Mouse (Mus musculus): ENCODE data around the gene Agbl4. TPM values are rescaled to one million over a fixed set of nuclear protein-coding genes. Genes with fewer than 3 reads are reported as not detected.

The Agbl4 gene
- total RNA-seq, 2 experiments from 2014 or later = 0.28 to 0.34 TPM

DNA sequence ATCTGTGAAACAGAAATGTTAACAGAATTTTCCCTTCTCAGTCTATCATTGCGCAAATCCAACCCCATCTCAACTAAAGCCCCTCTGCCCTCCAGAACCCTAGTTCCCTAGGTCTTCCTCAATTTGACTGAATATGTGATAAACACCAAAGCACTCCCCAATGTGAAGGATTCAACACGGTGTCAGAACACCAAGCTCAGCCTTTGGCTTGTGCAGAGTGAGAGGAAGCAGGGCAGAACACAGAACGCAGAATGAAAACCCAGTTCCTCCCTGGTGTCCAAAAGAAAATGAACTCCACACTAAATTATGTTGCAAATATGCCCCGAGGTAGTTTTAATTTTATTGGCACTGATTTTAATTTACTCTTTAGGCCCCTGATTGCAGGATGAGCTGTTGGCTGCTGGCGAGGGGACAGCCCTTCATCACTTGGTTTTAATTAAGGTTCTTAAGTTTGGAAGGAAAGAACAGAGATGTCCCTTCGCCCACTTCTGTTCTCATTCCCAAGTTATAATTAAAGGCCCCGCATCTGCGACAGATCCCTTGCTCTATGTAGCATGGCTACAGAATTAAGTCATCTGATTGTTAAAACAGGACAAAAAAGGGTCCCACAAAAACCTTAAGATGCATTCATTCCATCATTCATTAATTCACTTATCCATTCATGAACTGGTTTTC is 1210.5 kb downstream of the Agbl4 start:
- DNase-seq (ENCODE audit: low spot score) = no peak
- intact Hi-C loops (cut with DNase I) = no loop called here

- intact Hi-C loops (cut with DNase I) = loop anchor here (10.0 kb wide), 1 partner anchor 1567 kb away; no protein-coding TSS in a partner anchor
Observed at GRCm38 (mm10) chr4:111621865-111622264, 1224.4 kb downstream of the Agbl4 start.

GRCm38 (mm10) chr4:111624914-111625313 is 1227.5 kb downstream of the Agbl4 start:
- DNase-seq (ENCODE audit: low spot score) = peak; percentile 31

More at GRCm38 (mm10) chr4:111621865-111622264, 1224.4 kb downstream of the Agbl4 start:
- DNase-seq (ENCODE audit: low spot score) = no peak

GRCm38 (mm10) chr4:111626118-111626830 is 1228.8 kb downstream of the Agbl4 start:
- intact Hi-C loops (cut with DNase I) = loop anchor here (1.0 to 10.0 kb wide), 3 partner anchors 130 to 1571 kb away; no protein-coding TSS in a partner anchor
- DNase-seq (ENCODE audit: low spot score) = peak; percentile 28

More at GRCm38 (mm10) chr4:111624914-111625313, 1227.5 kb downstream of the Agbl4 start:
- intact Hi-C loops (cut with DNase I) = loop anchor here (10.0 kb wide), 1 partner anchor 1570 kb away; no protein-coding TSS in a partner anchor

DNA sequence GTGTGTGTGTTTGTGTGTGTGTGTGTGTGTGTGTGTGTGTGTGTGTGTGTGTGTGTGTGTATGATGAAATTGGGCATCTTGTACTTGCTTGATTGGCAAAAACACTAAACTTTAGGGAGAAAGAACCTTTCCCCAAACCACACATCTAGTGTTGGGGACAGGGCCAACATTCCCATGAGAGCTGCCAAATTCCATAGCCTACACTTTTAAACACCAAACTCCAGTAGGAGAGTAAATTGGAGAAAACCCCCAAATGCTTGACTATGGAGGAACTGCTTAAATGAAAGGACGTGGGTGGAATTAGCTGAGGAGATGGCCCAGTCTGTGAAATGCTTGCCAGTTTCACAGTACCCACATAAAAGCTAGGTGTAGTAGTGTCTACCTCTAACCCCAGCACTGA is 1235.2 kb downstream of the Agbl4 start:
- intact Hi-C loops (cut with DNase I) = no loop called here
- no peak for DNase-seq (ENCODE audit: low spot score)

- DNase-seq (ENCODE audit: low spot score) = no peak
- intact Hi-C loops (cut with DNase I) = no loop called here
Observed at GRCm38 (mm10) chr4:111635538-111636124, 1238.2 kb downstream of the Agbl4 start.

- DNase-seq (ENCODE audit: low spot score) = no peak
- intact Hi-C loops (cut with DNase I) = no loop called here
Observed at GRCm38 (mm10) chr4:111638948-111639708, 1241.7 kb downstream of the Agbl4 start.

GRCm38 (mm10) chr4:111645117-111645830 is 1247.8 kb downstream of the Agbl4 start:
- intact Hi-C loops (cut with DNase I) = no loop called here
- no peak for DNase-seq (ENCODE audit: low spot score)

DNA sequence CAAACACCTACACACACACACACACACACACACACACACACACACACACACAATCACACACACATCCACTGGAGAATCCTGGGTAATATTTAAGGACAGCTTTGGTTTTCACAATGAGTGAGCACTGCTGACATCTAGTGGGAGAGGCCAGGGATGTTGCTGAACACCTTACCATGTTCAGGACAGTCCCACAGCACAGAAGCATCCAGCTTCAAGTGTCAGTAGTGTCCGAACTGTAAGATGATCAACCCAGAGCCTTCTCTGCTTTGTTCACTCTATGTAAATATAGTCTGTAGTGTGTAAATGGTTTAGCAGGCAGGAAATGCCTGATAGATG is 1248.3 kb downstream of the Agbl4 start:
- intact Hi-C loops (cut with DNase I) = no loop called here
- no peak for DNase-seq (ENCODE audit: low spot score)

GRCm38 (mm10) chr4:111653451-111653850 is 1256.0 kb downstream of the Agbl4 start:
- intact Hi-C loops (cut with DNase I) = no loop called here
- DNase-seq (ENCODE audit: low spot score) = no peak

- intact Hi-C loops (cut with DNase I) = no loop called here
- DNase-seq (ENCODE audit: low spot score) = no peak
Observed at GRCm38 (mm10) chr4:111663730-111664129, 1266.3 kb downstream of the Agbl4 start.

GRCm38 (mm10) chr4:111664146-111664545 is 1266.7 kb downstream of the Agbl4 start:
- intact Hi-C loops (cut with DNase I) = no loop called here
- no peak for DNase-seq (ENCODE audit: low spot score)

DNA sequence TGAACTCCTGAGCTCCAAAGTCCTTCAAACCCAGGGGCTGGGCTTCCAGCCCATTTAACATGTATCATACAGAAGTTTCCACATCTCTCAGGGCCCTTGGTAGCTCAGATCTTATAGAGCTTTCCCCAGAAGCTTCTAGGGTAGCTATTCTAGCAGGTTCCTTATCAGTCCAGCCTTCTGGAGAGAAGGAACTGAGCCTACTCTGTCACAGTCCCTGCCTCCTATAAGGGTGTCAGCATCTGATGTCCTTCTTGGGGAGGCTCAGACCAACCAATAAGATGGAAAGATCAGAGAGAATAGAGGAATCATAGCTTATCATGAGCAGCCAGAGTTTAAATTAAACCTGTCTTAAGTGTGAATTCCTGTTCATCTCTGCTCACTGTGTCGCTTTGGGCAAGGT is 1269.3 kb downstream of the Agbl4 start:
- intact Hi-C loops (cut with DNase I) = no loop called here
- no peak for DNase-seq (ENCODE audit: low spot score)

GRCm38 (mm10) chr4:111669369-111669768 is 1271.9 kb downstream of the Agbl4 start:
- DNase-seq (ENCODE audit: low spot score) = no peak
- intact Hi-C loops (cut with DNase I) = no loop called here

DNA sequence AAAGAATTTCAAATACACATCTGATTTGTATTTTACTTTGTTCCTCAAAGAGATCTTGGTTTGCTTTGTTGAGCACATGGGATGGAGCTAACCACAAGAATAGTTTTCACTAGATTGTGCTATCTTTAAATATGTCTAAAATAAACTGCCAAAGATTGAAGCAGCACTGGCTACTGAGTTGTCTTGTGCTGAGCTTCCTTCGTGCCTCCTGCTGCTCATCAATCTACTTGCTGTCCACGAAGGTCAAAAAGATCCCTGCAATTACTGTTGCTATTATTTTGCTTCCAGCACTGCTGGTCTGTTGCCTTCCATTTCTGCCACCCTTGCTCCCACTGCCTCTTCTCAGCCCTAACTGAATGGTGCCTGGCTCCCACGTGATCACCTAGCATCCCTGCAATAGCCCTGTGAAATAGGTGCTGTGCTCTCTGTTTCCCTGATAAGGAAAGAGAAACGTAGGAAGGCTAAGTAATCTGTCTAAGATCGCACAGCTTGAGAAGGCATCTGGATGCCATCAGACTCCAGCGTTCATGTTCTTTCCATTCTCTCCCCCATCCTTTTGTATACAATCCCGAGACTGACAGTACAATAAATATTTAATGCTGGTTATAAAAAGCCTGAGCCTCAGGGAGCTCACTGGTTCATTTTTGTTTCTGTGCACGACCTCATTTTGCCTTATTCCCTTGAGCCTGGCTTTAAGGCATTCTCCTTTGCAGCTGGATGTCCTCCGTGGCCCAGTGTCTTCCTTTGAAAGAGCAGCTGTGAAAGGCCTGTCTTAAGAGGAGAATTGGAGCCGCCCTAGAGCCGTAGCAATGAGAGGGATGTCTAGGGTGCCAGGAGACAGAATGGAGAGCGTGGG is 1273.3 kb downstream of the Agbl4 start:
- intact Hi-C loops (cut with DNase I) = no loop called here
- no peak for DNase-seq (ENCODE audit: low spot score)

- no peak for DNase-seq (ENCODE audit: low spot score)
- intact Hi-C loops (cut with DNase I) = no loop called here
Observed at GRCm38 (mm10) chr4:111671440-111671839, 1274.0 kb downstream of the Agbl4 start.

DNA sequence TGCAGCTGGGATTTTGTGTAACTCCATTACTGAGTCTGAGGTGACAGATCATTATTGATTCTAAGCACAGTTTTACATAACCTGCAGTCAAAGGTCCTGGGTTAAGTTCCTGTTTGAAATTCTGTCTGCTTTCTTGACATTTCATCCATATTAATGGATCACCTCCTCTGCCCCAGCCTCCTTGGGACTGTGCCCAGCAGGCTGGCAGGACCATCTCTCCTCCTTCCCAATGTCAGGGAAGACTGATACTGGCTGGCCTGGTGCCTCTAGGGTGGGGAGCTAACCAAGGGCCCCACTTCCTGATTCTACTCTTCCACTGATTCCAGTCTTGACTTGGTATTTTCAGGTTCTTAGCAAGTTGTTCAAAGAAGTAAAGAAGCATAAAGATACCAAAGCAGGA is 1276.4 kb downstream of the Agbl4 start:
- intact Hi-C loops (cut with DNase I) = no loop called here
- DNase-seq (ENCODE audit: low spot score) = no peak

DNA sequence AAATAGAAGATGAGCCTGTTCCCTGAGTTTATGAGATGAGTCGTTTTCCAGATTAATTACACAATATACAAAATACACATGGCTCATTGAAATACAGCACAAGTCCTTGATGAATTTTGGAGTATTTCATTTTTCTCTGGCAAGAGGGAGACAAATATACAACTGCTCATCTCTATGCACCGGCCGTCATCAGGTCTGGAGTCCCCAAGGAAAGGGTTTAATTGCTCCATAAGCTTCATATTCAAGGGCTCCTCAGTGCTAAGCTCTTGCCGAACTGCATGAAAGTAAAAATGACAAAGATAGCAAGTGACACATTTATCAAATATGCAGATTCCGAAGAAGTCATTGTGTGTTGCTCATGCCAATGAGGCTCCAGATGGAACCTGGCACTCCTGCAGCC is 1284.5 kb downstream of the Agbl4 start:
- intact Hi-C loops (cut with DNase I) = no loop called here
- no peak for DNase-seq (ENCODE audit: low spot score)

GRCm38 (mm10) chr4:111682793-111683192 is 1285.3 kb downstream of the Agbl4 start:
- intact Hi-C loops (cut with DNase I) = no loop called here
- no peak for DNase-seq (ENCODE audit: low spot score)
